Mouse (Mus musculus) myocyte (in vitro differentiated cells): ENCODE results near the gene Slc35e3. TPM values are rescaled to one million over a fixed set of nuclear protein-coding genes. Genes with fewer than 3 reads are reported as not detected.

ENCODE experiments used
- H3K27me3 ChIP-seq: one replicate; pipeline ENCODE4 v1.6.1; 2011; ENCODE audit not compliant: control insufficient read depth, insufficient read depth, insufficient read length
- H3K36me3 ChIP-seq: one replicate; pipeline ENCODE4 v1.6.1; 2011; ENCODE audit not compliant: control insufficient read depth, insufficient read depth
- H3K4me2 ChIP-seq: one replicate; pipeline ENCODE4 v1.6.1; 2011; ENCODE audit warnings: low read depth, control low read depth
- H3K4me3 ChIP-seq: one replicate; pipeline ENCODE4 v1.5.1; 2011; ENCODE audit warnings: mild to moderate bottlenecking, control low read depth, moderate library complexity
- H3K79me2 ChIP-seq: one replicate; pipeline ENCODE4 v1.6.1; 2011; ENCODE audit not compliant: control insufficient read depth, insufficient read depth
- H3ac ChIP-seq: one replicate; pipeline ENCODE4 v1.6.1; 2011; ENCODE audit not compliant: control insufficient read depth, insufficient read length
- CEBPB ChIP-seq: IDR thresholded peaks from 2 replicates; pipeline ENCODE4 v1.6.1; 2011; ENCODE audit warnings: mild to moderate bottlenecking, moderate library complexity; ENCODE audit not compliant: poor library complexity, insufficient read depth, severe bottlenecking
- E2F4 ChIP-seq: IDR thresholded peaks from one replicate; pipeline ENCODE4 v1.6.1; 2011; ENCODE audit warnings: mild to moderate bottlenecking, control low read depth, moderate library complexity; ENCODE audit not compliant: insufficient read depth
- MAX ChIP-seq: IDR thresholded peaks from one replicate; pipeline ENCODE4 v1.6.1; 2011; ENCODE audit warnings: low read depth, mild to moderate bottlenecking, control low read depth
- MYOD1 ChIP-seq, 3 experiments: IDR thresholded peaks; one replicate each; pipeline ENCODE4 v1.6.1; 2011; ENCODE audit warnings: control low read depth in 2 of 3, low read depth in 2 of 3, mild to moderate bottlenecking in 2 of 3, moderate library complexity in 1 of 3; ENCODE audit not compliant: insufficient read length in 2 of 3, control insufficient read depth in 1 of 3
- MYOG ChIP-seq, 3 experiments: IDR thresholded peaks; one replicate each; pipeline ENCODE4 v1.6.1; 2011; ENCODE audit warnings: control low read depth in 2 of 3, low read depth in 2 of 3, mild to moderate bottlenecking in 2 of 3; ENCODE audit not compliant: insufficient read length in 2 of 3, control insufficient read depth in 1 of 3, insufficient read depth in 1 of 3
- POLR2A ChIP-seq: IDR thresholded peaks from one replicate; pipeline ENCODE4 v1.6.1; 2011; ENCODE audit warnings: low read depth, mild to moderate bottlenecking, control low read depth, moderate library complexity; ENCODE audit not compliant: insufficient read length
- POLR2AphosphoS2 ChIP-seq: IDR thresholded peaks from one replicate; pipeline ENCODE4 v1.6.1; 2011; ENCODE audit warnings: low read depth, control low read depth; ENCODE audit not compliant: insufficient read length
- REST ChIP-seq: IDR thresholded peaks from one replicate; pipeline ENCODE4 v1.6.1; 2011; ENCODE audit warnings: mild to moderate bottlenecking, control low read depth, moderate library complexity; ENCODE audit not compliant: insufficient read depth, insufficient read length
- SRF ChIP-seq: IDR thresholded peaks from one replicate; pipeline ENCODE4 v1.6.1; 2011; ENCODE audit warnings: low read depth; ENCODE audit not compliant: control insufficient read depth, insufficient read length
- TCF12 ChIP-seq: IDR thresholded peaks from one replicate; pipeline ENCODE4 v1.6.1; 2011; ENCODE audit warnings: mild to moderate bottlenecking, control low read depth; ENCODE audit not compliant: poor library complexity, insufficient read depth, severe bottlenecking
- TCF3 ChIP-seq: IDR thresholded peaks from one replicate; pipeline ENCODE4 v1.6.1; 2011; ENCODE audit warnings: low read depth, control low read depth; ENCODE audit not compliant: insufficient read length
- USF1 ChIP-seq: IDR thresholded peaks from one replicate; pipeline ENCODE4 v1.6.1; 2011; ENCODE audit warnings: low read depth, mild to moderate bottlenecking, control low read depth, moderate library complexity
- polyA plus RNA-seq: library from polyadenylated mRNA; unstranded; fragments of >200 nt; fragmentation: generic; extraction: Trizol; gene quantifications from one replicate; pipeline ENCODE4 v1.2.1, GENCODE M21; 2012; ENCODE audit warnings: missing spikeins

Slc35e3 gene
- polyA plus RNA-seq, 1 experiment: 9.2 TPM

GRCm38 (mm10) chr10:117743182-117743581, 3.0 kb downstream of the Slc35e3 start:
- no peak overlapping the region for H3K4me2 ChIP-seq
- no peaks in the 10 kb centered on the region for H3K27me3 ChIP-seq
- peaks cover 6% of the 10 kb centered on the region for H3K36me3 ChIP-seq
- TF ChIP-seq CEBPB (no peak), REST (no peak), MYOG (IDR thresholded peaks at IDR 0.05; ENCODE audit: control insufficient read depth in 1 of 3, insufficient read depth in 1 of 3, insufficient read length in 2 of 3, low read depth in 2 of 3) (no peak), E2F4 (no peak), MAX (no peak), POLR2AphosphoS2 (no peak), USF1 (no peak), SRF (no peak), POLR2A (no peak)
- peaks cover 10% of the 10 kb centered on the region for H3K79me2 ChIP-seq
- no peak overlapping the region for H3K4me3 ChIP-seq
- H3ac ChIP-seq: no peak overlapping the region

- no peak for TF ChIP-seq E2F4
- TF ChIP-seq POLR2A: no peak
- TF ChIP-seq TCF12: no peak
- no peak for TF ChIP-seq MAX
- TF ChIP-seq POLR2AphosphoS2: no peak
- TF ChIP-seq MYOG (IDR thresholded peaks at IDR 0.05; ENCODE audit: control insufficient read depth in 1 of 3, insufficient read depth in 1 of 3, insufficient read length in 2 of 3, low read depth in 2 of 3): no peak
- no peak for TF ChIP-seq CEBPB
- TF ChIP-seq MYOD1 (IDR thresholded peaks at IDR 0.05; ENCODE audit: control insufficient read depth in 1 of 3, insufficient read length in 2 of 3, low read depth in 2 of 3): no peak
- TF ChIP-seq REST: no peak
- no peak for TF ChIP-seq TCF3
- no peak for TF ChIP-seq USF1
- TF ChIP-seq SRF: no peak
- Histone ChIP-seq H3K4me3 (no peak overlapping the region), H3K79me2 (peaks cover 10% of the 10 kb centered on the region), H3K36me3 (peaks cover 6% of the 10 kb centered on the region), H3K27me3 (no peaks in the 10 kb centered on the region), H3K4me2 (no peak overlapping the region), H3ac (no peak overlapping the region)
Measured at GRCm38 (mm10) chr10:117742618-117743017, 3.5 kb downstream of the Slc35e3 start.

GRCm38 (mm10) chr10:117741698-117742475, 4.3 kb downstream of the Slc35e3 start:
- H3K4me2 ChIP-seq: no peak overlapping the region
- TF ChIP-seq POLR2A (no peak), USF1 (no peak), E2F4 (no peak), REST (no peak), POLR2AphosphoS2 (no peak), CEBPB (no peak), MAX (no peak), MYOG (IDR thresholded peaks at IDR 0.05; ENCODE audit: control insufficient read depth in 1 of 3, insufficient read depth in 1 of 3, insufficient read length in 2 of 3, low read depth in 2 of 3) (no peak), TCF3 (no peak), SRF (no peak), TCF12 (no peak), MYOD1 (IDR thresholded peaks at IDR 0.05; ENCODE audit: control insufficient read depth in 1 of 3, insufficient read length in 2 of 3, low read depth in 2 of 3) (no peak)
- H3K36me3 ChIP-seq: peaks cover 6% of the 10 kb centered on the region

GRCm38 (mm10) chr10:117740921-117741320, 5.2 kb downstream of the Slc35e3 start:
- H3K4me2 ChIP-seq: no peak overlapping the region
- H3K4me3 ChIP-seq: no peak overlapping the region
- peaks cover 10% of the 10 kb centered on the region for H3K79me2 ChIP-seq
- TF ChIP-seq TCF3: no peak
- TF ChIP-seq REST: no peak
- TF ChIP-seq MYOD1 (IDR thresholded peaks at IDR 0.05; ENCODE audit: control insufficient read depth in 1 of 3, insufficient read length in 2 of 3, low read depth in 2 of 3): no peak
- TF ChIP-seq MYOG (IDR thresholded peaks at IDR 0.05; ENCODE audit: control insufficient read depth in 1 of 3, insufficient read depth in 1 of 3, insufficient read length in 2 of 3, low read depth in 2 of 3): no peak
- TF ChIP-seq POLR2AphosphoS2: no peak
- TF ChIP-seq TCF12: no peak
- no peak for TF ChIP-seq E2F4
- no peak for TF ChIP-seq USF1
- TF ChIP-seq CEBPB: no peak
- no peak for TF ChIP-seq MAX
- no peak for TF ChIP-seq POLR2A
- TF ChIP-seq SRF: no peak
- H3K27me3 ChIP-seq: no peaks in the 10 kb centered on the region
- peaks cover 6% of the 10 kb centered on the region for H3K36me3 ChIP-seq
- H3ac ChIP-seq: no peak overlapping the region

More at GRCm38 (mm10) chr10:117741698-117742475, 4.3 kb downstream of the Slc35e3 start:
- Histone ChIP-seq H3K27me3 (no peaks in the 10 kb centered on the region), H3K79me2 (peaks cover 10% of the 10 kb centered on the region), H3ac (no peak overlapping the region), H3K4me3 (no peak overlapping the region)
